Mouse (Mus musculus): ENCODE measurements around the gene Hist2h4. TPM values are rescaled to one million over a fixed set of nuclear protein-coding genes. Genes with fewer than 3 reads are reported as not detected.
"Not testable (repeated sequence)": the region's sequence is repeated elsewhere in the genome, so short reads cannot be mapped to it uniquely, and the experiment has no call there.

The Hist2h4 gene
- polyA plus RNA-seq, 1 experiment from 2014 or later, result 13.6 TPM

GRCm38 (mm10) chr3:96240799-96241197 is 22.3 kb downstream of the Hist2h4 start:
- peak overlapping the region; percentile 30 for H3K4me2 ChIP-seq (replicated peaks)

GRCm38 (mm10) chr3:96239949-96240798 is 22.9 kb downstream of the Hist2h4 start, which contains the start of gene Hist2h2aa2:
Hist2h2aa2 (minus strand) TSS chr3:96240276.
- peaks cover 32% of the 10 kb centered on the region for H3K4me1 ChIP-seq
- 3% methylated on average over 42 of the region's 85 CpGs for WGBS
- not testable (repeated sequence) for H3K36me3 ChIP-seq, H3K9me3 ChIP-seq, H3K27me3 ChIP-seq
- H3K27ac ChIP-seq, result peak within 1 kb of the TSS; percentile 90
- peak within 1 kb of the TSS; percentile 36; the same call in 1 of the 2 replicates for H3K9ac ChIP-seq
- peak within 1 kb of the TSS; percentile 32 for H3K4me3 ChIP-seq
- H3K4me2 ChIP-seq (replicated peaks), result peak within 1 kb of the TSS; percentile 31
- ATAC-seq (ENCODE audit: insufficient number of reproducible peaks, insufficient read depth, low FRiP score, low TSS enrichment), result peak; percentile 85

More at GRCm38 (mm10) chr3:96240799-96241197, 22.3 kb downstream of the Hist2h4 start:
- Histone ChIP-seq H3K9ac (peak overlapping the region; percentile 36; the same call in 1 of the 2 replicates), H3K27ac (peak overlapping the region; percentile 90), H3K36me3 (no peaks in the 10 kb centered on the region), H3K4me1 (peaks cover 32% of the 10 kb centered on the region), H3K9me3 (no peaks in the 10 kb centered on the region), H3K27me3 (no peaks in the 10 kb centered on the region), H3K4me3 (no peak overlapping the region)
- no peak for ATAC-seq (ENCODE audit: insufficient number of reproducible peaks, insufficient read depth, low FRiP score, low TSS enrichment)
- 78% methylated on average over 9 of the region's 9 CpGs for WGBS

GRCm38 (mm10) chr3:96238954-96239793 is 23.9 kb downstream of the Hist2h4 start, which contains the start of gene Hist2h3c2:
Hist2h3c2 (minus strand) TSS chr3:96239127.
- peak within 1 kb of the TSS; percentile 69 for H3K4me2 ChIP-seq (replicated peaks)
- WGBS, result 1% methylated on average over 14 of the region's 68 CpGs
- H3K27me3 ChIP-seq, H3K9me3 ChIP-seq, H3K36me3 ChIP-seq: not testable (repeated sequence)
- peak within 1 kb of the TSS; percentile 85 for H3K27ac ChIP-seq
- peak within 1 kb of the TSS; percentile 70 for H3K9ac ChIP-seq
- H3K4me3 ChIP-seq, result peak within 1 kb of the TSS; percentile 50
- peak; percentile 90 for ATAC-seq (ENCODE audit: insufficient number of reproducible peaks, insufficient read depth, low FRiP score, low TSS enrichment)
- H3K4me1 ChIP-seq, result peaks cover 27% of the 10 kb centered on the region

- Histone ChIP-seq H3K4me3 (peak overlapping the region; percentile 50), H3K27me3 (no peaks in the 10 kb centered on the region), H3K27ac (peak overlapping the region; percentile 85), H3K36me3 (no peaks in the 10 kb centered on the region), H3K4me2 (replicated peaks) (peak overlapping the region; percentile 69), H3K4me1 (peaks cover 21% of the 10 kb centered on the region), H3K9ac (peak overlapping the region; percentile 70), H3K9me3 (no peaks in the 10 kb centered on the region)
- no peak for ATAC-seq (ENCODE audit: insufficient number of reproducible peaks, insufficient read depth, low FRiP score, low TSS enrichment)
- 1% methylated on average over 12 of the region's 12 CpGs for WGBS
Observed at GRCm38 (mm10) chr3:96237904-96238511, 25.1 kb downstream of the Hist2h4 start.

DNA sequence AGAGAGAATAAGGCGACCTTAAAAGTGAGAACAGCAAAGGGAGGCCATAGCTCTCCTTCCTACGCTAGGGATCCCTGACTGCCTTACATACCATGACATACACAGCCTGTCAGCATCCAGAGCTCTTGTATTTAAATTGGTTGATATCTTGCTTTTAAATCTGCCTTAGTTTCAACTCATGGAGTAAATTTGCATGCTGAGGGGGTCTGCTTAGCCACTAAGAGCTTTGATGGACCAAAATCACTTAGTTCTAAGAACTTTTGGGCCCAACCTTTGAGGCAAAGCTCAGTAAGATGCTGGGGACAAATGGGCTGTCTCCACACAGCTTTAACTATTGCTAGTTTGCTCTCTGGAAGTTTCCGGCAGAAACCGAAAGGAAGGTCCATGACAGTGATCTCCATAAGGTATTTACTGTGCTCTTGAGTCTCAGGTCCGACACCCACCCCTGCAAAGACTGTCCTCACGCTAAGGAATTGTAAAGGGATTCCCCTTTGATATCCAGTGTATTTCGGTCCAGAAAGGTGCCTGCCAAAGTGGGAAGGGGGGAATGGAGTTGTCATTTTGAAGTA is 25.7 kb downstream of the Hist2h4 start:
- Histone ChIP-seq H3K4me3 (peak overlapping the region; percentile 50), H3K4me1 (peaks cover 21% of the 10 kb centered on the region), H3K4me2 (replicated peaks) (peak overlapping the region; percentile 69), H3K9ac (peak overlapping the region; percentile 70), H3K27me3 (no peaks in the 10 kb centered on the region), H3K9me3 (no peaks in the 10 kb centered on the region), H3K36me3 (no peaks in the 10 kb centered on the region), H3K27ac (peak overlapping the region; percentile 85)
- no peak for ATAC-seq (ENCODE audit: insufficient number of reproducible peaks, insufficient read depth, low FRiP score, low TSS enrichment)
- WGBS, result 23% methylated on average over 7 of the region's 7 CpGs

DNA sequence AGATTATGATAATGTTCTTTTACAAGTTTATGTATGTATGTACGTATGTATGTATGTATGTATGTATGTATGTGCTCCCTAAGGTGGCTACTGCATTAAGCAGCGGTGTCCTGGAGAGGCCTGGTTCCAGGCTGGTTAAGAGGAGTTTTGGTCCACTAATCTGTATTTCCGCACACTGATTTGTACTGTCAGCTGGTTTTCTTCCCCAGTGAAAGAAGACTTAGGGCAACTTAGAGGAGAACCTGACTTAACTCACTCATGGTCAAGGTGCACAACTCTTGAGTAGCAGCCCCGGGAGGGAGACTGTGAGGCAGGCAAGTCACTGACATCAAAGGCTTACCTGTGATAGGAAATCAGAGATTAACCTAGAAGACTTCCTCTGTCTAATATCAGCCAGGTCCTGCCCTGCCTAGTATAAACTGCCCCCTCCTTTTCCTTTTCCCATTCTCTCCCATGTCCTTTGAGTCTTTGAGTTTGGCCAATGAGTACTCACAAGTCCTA is 26.2 kb downstream of the Hist2h4 start:
- WGBS, result 71% methylated on average over 4 of the region's 4 CpGs
- H3K27ac ChIP-seq, result peak overlapping the region; percentile 85
- no peak for ATAC-seq (ENCODE audit: insufficient number of reproducible peaks, insufficient read depth, low FRiP score, low TSS enrichment)

DNA sequence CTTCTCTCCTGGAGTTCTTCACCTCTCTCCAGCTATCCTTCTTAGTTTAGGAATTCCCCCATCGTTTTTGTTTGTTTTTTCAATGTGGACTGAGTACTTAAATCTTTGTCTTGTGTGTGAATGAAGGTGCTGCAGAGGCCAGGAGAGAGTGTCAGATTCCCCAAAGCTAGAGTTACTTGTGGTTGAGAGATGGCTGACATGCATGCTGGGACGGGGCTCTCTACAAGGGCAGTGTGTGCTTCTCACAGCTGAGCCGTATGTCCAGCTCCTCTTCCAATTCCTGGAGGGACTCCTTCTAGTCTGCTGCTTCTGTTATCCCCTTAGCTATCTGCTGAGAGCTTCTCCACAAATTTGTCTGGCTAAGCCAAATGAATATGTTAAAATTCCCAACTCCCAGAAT is 27.3 kb downstream of the Hist2h4 start:
- Histone ChIP-seq H3K27me3 (no peaks in the 10 kb centered on the region), H3K9me3 (no peaks in the 10 kb centered on the region), H3K9ac (no peak overlapping the region), H3K4me1 (peaks cover 19% of the 10 kb centered on the region), H3K4me3 (no peak overlapping the region), H3K36me3 (no peaks in the 10 kb centered on the region), H3K27ac (peak overlapping the region; percentile 7; the same call in 1 of the 2 replicates), H3K4me2 (replicated peaks) (no peak overlapping the region)
- WGBS, result 47% methylated on average over 3 of the region's 3 CpGs
- no peak for ATAC-seq (ENCODE audit: insufficient number of reproducible peaks, insufficient read depth, low FRiP score, low TSS enrichment)

More for the DNA sequence above, 26.2 kb downstream of the Hist2h4 start:
- Histone ChIP-seq H3K4me2 (replicated peaks) (peak overlapping the region; percentile 69), H3K4me1 (peaks cover 19% of the 10 kb centered on the region), H3K9me3 (no peaks in the 10 kb centered on the region), H3K27me3 (no peaks in the 10 kb centered on the region), H3K9ac (peak overlapping the region; percentile 70), H3K4me3 (peak overlapping the region; percentile 50), H3K36me3 (no peaks in the 10 kb centered on the region)

- Histone ChIP-seq H3K4me1 (peaks cover 19% of the 10 kb centered on the region), H3K9me3 (no peaks in the 10 kb centered on the region), H3K27me3 (no peaks in the 10 kb centered on the region), H3K27ac (no peak overlapping the region), H3K4me3 (no peak overlapping the region), H3K4me2 (replicated peaks) (no peak overlapping the region), H3K9ac (no peak overlapping the region), H3K36me3 (no peaks in the 10 kb centered on the region)
- ATAC-seq (ENCODE audit: insufficient number of reproducible peaks, insufficient read depth, low FRiP score, low TSS enrichment), result no peak
- WGBS, result 87% methylated on average over 2 of the region's 2 CpGs
Observed at GRCm38 (mm10) chr3:96234914-96235313, 28.2 kb downstream of the Hist2h4 start.

DNA sequence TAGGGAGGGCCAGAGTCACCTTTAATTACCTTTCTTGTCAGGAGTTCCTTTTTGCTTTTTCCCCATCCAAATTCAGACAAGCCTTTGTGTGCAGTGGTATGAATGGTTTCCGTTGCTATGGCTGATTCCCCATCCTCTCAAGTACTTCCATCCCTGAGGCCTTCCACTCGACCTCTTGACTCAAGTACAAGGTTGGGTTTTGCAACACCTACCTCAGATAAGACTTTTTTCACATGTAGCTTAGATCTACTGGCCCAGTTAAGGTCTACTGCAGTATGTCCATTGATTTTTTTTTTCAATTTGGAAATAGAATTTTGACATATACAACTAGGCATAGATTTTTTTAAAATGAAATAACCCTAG is 31.4 kb downstream of the Hist2h4 start:
- Histone ChIP-seq H3K9ac (no peak overlapping the region), H3K4me3 (no peak overlapping the region), H3K4me1 (peaks cover 4% of the 10 kb centered on the region), H3K27me3 (no peaks in the 10 kb centered on the region), H3K36me3 (no peaks in the 10 kb centered on the region), H3K9me3 (no peaks in the 10 kb centered on the region), H3K27ac (no peak overlapping the region), H3K4me2 (replicated peaks) (no peak overlapping the region)
- WGBS, result 65% methylated on average over 2 of the region's 2 CpGs
- ATAC-seq (ENCODE audit: insufficient number of reproducible peaks, insufficient read depth, low FRiP score, low TSS enrichment), result no peak

DNA sequence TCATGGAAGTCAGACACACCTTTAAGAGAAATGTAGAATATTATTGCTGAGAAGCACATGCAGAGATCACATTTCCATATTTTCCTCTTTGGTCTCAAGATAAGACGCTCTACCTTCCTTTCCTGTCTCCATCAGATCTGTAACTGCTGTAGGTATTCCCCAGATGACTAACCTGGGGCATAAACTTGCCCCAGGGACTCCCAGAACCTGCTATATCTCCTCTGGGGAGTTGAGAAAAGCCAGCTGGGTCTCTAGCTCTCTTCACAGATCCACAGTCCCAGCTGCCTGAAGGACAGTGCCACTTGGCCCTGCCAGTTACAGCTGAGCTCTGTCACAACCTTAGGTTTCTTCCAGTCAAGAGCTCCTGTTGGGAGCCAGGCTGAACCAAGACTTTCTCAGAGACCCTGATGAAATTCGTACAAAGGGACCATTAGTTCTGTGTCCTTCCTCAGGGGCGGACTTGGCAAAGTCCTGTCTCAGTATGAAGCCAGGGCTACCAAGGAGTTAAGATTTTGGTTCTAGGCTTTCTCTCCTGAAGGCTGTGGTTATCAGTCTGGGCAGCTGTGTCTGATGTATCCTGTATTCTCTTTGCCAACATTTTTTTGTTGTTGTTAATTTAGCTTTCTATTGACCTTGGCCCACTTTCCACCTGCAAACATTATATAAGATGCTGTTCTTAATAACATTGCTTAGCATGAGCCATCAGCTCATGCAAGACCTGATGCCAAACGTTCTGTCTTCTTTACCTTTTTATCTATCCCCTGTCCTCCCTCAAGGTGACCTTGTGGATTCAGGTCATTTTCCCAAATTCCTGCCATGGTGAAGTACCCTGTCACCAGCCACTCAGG is 32.0 kb downstream of the Hist2h4 start:
- H3K9me3 ChIP-seq, result no peaks in the 10 kb centered on the region
- no peak overlapping the region for H3K27ac ChIP-seq
- no peak overlapping the region for H3K4me2 ChIP-seq (replicated peaks)
- no peaks in the 10 kb centered on the region for H3K36me3 ChIP-seq
- ATAC-seq (ENCODE audit: insufficient number of reproducible peaks, insufficient read depth, low FRiP score, low TSS enrichment), result no peak
- H3K27me3 ChIP-seq, result no peaks in the 10 kb centered on the region
- no peak overlapping the region for H3K4me3 ChIP-seq
- H3K9ac ChIP-seq, result no peak overlapping the region
- WGBS, result 72% methylated on average over 4 of the region's 4 CpGs
- no peaks in the 10 kb centered on the region for H3K4me1 ChIP-seq

Measured in embryonic facial prominence, embryonic 12.5 days (tissue).